Mouse (Mus musculus) cortical plate, adult 2 months (tissue): Measurements from ENCODE around the gene Cd300lf.

Source experiments
- CTCF ChIP-seq: fragments of 200-500 bp; IDR thresholded peaks from 2 replicates; pipeline ENCODE4 v1.5.1; 2011; ENCODE audit warnings: mild to moderate bottlenecking, control low read depth, low read length; ENCODE audit not compliant: insufficient read depth; ENCODE audit errors: extremely low read depth
- POLR2A ChIP-seq: fragments of 200-500 bp; IDR thresholded peaks from 2 replicates; pipeline ENCODE4 v1.6.1; 2011; ENCODE audit warnings: mild to moderate bottlenecking, low read length, control low read depth; ENCODE audit not compliant: insufficient read depth; ENCODE audit errors: extremely low read depth

DNA sequence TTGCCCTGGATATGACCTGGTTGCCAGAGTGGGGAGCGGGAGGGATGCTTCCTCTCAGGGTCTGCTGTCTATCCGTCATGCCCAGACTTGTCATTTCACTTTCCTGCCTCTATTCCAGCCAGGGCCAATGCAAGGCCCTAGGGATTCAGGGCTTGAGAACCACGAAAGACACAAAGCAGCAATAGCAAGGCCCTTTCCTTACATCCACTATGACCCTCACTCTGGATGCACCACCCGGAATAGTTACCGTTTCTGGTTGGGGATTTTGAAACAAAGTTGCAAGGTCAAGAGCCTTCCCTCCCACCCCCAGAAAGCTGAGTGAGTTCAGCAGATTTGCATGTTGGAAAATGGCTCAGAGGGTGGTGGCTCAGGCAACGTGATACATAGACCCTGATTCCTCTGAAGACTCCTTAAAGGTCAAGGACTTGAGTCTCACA is 32.2 kb downstream of the Cd300lf start:
- TF ChIP-seq CTCF: no peak
- TF ChIP-seq POLR2A: no peak
